Mouse (Mus musculus) myocyte (in vitro differentiated cells): ENCODE data around the gene Cmtm1. TPM values are rescaled to one million over a fixed set of nuclear protein-coding genes. Genes with fewer than 3 reads are reported as not detected.

Experiments
- H3K27me3 ChIP-seq: one replicate; pipeline ENCODE4 v1.6.1; 2011; ENCODE audit not compliant: control insufficient read depth, insufficient read depth, insufficient read length
- H3K36me3 ChIP-seq: one replicate; pipeline ENCODE4 v1.6.1; 2011; ENCODE audit not compliant: control insufficient read depth, insufficient read depth
- H3K4me2 ChIP-seq: one replicate; pipeline ENCODE4 v1.6.1; 2011; ENCODE audit warnings: low read depth, control low read depth
- H3K4me3 ChIP-seq: one replicate; pipeline ENCODE4 v1.5.1; 2011; ENCODE audit warnings: mild to moderate bottlenecking, control low read depth, moderate library complexity
- H3K79me2 ChIP-seq: one replicate; pipeline ENCODE4 v1.6.1; 2011; ENCODE audit not compliant: control insufficient read depth, insufficient read depth
- H3ac ChIP-seq: one replicate; pipeline ENCODE4 v1.6.1; 2011; ENCODE audit not compliant: control insufficient read depth, insufficient read length
- CEBPB ChIP-seq: IDR thresholded peaks from 2 replicates; pipeline ENCODE4 v1.6.1; 2011; ENCODE audit warnings: mild to moderate bottlenecking, moderate library complexity; ENCODE audit not compliant: poor library complexity, insufficient read depth, severe bottlenecking
- E2F4 ChIP-seq: IDR thresholded peaks from one replicate; pipeline ENCODE4 v1.6.1; 2011; ENCODE audit warnings: mild to moderate bottlenecking, control low read depth, moderate library complexity; ENCODE audit not compliant: insufficient read depth
- MAX ChIP-seq: IDR thresholded peaks from one replicate; pipeline ENCODE4 v1.6.1; 2011; ENCODE audit warnings: low read depth, mild to moderate bottlenecking, control low read depth
- MYOD1 ChIP-seq, 3 experiments: IDR thresholded peaks; one replicate each; pipeline ENCODE4 v1.6.1; 2011; ENCODE audit warnings: control low read depth in 2 of 3, low read depth in 2 of 3, mild to moderate bottlenecking in 2 of 3, moderate library complexity in 1 of 3; ENCODE audit not compliant: insufficient read length in 2 of 3, control insufficient read depth in 1 of 3
- MYOG ChIP-seq, 3 experiments: IDR thresholded peaks; one replicate each; pipeline ENCODE4 v1.6.1; 2011; ENCODE audit warnings: control low read depth in 2 of 3, low read depth in 2 of 3, mild to moderate bottlenecking in 2 of 3; ENCODE audit not compliant: insufficient read length in 2 of 3, control insufficient read depth in 1 of 3, insufficient read depth in 1 of 3
- POLR2A ChIP-seq: IDR thresholded peaks from one replicate; pipeline ENCODE4 v1.6.1; 2011; ENCODE audit warnings: low read depth, mild to moderate bottlenecking, control low read depth, moderate library complexity; ENCODE audit not compliant: insufficient read length
- POLR2AphosphoS2 ChIP-seq: IDR thresholded peaks from one replicate; pipeline ENCODE4 v1.6.1; 2011; ENCODE audit warnings: low read depth, control low read depth; ENCODE audit not compliant: insufficient read length
- REST ChIP-seq: IDR thresholded peaks from one replicate; pipeline ENCODE4 v1.6.1; 2011; ENCODE audit warnings: mild to moderate bottlenecking, control low read depth, moderate library complexity; ENCODE audit not compliant: insufficient read depth, insufficient read length
- SRF ChIP-seq: IDR thresholded peaks from one replicate; pipeline ENCODE4 v1.6.1; 2011; ENCODE audit warnings: low read depth; ENCODE audit not compliant: control insufficient read depth, insufficient read length
- TCF12 ChIP-seq: IDR thresholded peaks from one replicate; pipeline ENCODE4 v1.6.1; 2011; ENCODE audit warnings: mild to moderate bottlenecking, control low read depth; ENCODE audit not compliant: poor library complexity, insufficient read depth, severe bottlenecking
- TCF3 ChIP-seq: IDR thresholded peaks from one replicate; pipeline ENCODE4 v1.6.1; 2011; ENCODE audit warnings: low read depth, control low read depth; ENCODE audit not compliant: insufficient read length
- USF1 ChIP-seq: IDR thresholded peaks from one replicate; pipeline ENCODE4 v1.6.1; 2011; ENCODE audit warnings: low read depth, mild to moderate bottlenecking, control low read depth, moderate library complexity
- polyA plus RNA-seq: library from polyadenylated mRNA; unstranded; fragments of >200 nt; fragmentation: generic; extraction: Trizol; gene quantifications from one replicate; pipeline ENCODE4 v1.2.1, GENCODE M21; 2012; ENCODE audit warnings: missing spikeins

The Cmtm1 gene
- polyA plus RNA-seq, 1 experiment: not detected

- Histone ChIP-seq H3K27me3 (no peaks in the 10 kb centered on the region), H3K4me3 (peak overlapping the region; percentile 68), H3K79me2 (no peaks in the 10 kb centered on the region), H3K36me3 (no peaks in the 10 kb centered on the region), H3K4me2 (peak overlapping the region; percentile 73), H3ac (peak overlapping the region; percentile 28)
- TF ChIP-seq POLR2AphosphoS2: no peak
- no peak for TF ChIP-seq CEBPB
- no peak for TF ChIP-seq SRF
- TF ChIP-seq POLR2A: no peak
- TF ChIP-seq MAX: no peak
- no peak for TF ChIP-seq TCF12
- no peak for TF ChIP-seq TCF3
- no peak for TF ChIP-seq REST
- TF ChIP-seq MYOD1 (IDR thresholded peaks at IDR 0.05; ENCODE audit: control insufficient read depth in 1 of 3, insufficient read length in 2 of 3, low read depth in 2 of 3): no peak
- TF ChIP-seq E2F4: no peak
Observed at GRCm38 (mm10) chr8:104341678-104342077, 31.7 kb upstream of the Cmtm1 start.

DNA sequence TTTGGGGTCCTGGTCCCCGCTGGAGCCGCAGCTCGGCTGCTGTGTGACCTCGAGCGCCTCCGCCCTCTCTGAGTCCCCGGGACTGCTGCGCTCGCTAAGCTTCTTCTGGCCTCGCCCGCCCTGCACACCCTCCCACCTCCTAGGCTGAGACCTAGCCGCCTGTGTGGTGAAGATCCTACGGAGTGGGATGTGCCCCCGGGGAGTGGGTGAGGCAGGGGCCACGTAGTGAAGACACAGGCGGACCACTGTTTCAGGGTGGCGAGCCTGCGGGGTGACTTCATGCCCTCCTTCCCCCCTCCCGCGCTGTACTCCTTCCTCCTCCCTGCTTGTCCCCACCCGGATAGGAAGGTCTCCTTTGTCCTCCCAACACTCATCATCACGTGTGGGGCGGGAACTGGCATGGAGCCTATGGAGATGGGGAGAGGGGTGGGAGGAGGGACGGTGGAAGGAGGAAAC lies 31.2 kb upstream of the Cmtm1 start:
- H3K4me2 ChIP-seq: peak overlapping the region; percentile 73
- peak overlapping the region; percentile 68 for H3K4me3 ChIP-seq
- no peaks in the 10 kb centered on the region for H3K36me3 ChIP-seq
- no peaks in the 10 kb centered on the region for H3K27me3 ChIP-seq
- no peaks in the 10 kb centered on the region for H3K79me2 ChIP-seq
- TF ChIP-seq TCF3: no peak
- TF ChIP-seq E2F4: no peak
- TF ChIP-seq SRF: no peak
- TF ChIP-seq REST: no peak
- TF ChIP-seq TCF12: no peak
- TF ChIP-seq POLR2A: peak; percentile 77
- no peak for TF ChIP-seq MYOG (IDR thresholded peaks at IDR 0.05; ENCODE audit: control insufficient read depth in 1 of 3, insufficient read depth in 1 of 3, insufficient read length in 2 of 3, low read depth in 2 of 3)
- peak; percentile 87 for TF ChIP-seq USF1
- TF ChIP-seq POLR2AphosphoS2: peak; percentile 83
- no peak for TF ChIP-seq MYOD1 (IDR thresholded peaks at IDR 0.05; ENCODE audit: control insufficient read depth in 1 of 3, insufficient read length in 2 of 3, low read depth in 2 of 3)
- peak overlapping the region; percentile 28 for H3ac ChIP-seq

DNA sequence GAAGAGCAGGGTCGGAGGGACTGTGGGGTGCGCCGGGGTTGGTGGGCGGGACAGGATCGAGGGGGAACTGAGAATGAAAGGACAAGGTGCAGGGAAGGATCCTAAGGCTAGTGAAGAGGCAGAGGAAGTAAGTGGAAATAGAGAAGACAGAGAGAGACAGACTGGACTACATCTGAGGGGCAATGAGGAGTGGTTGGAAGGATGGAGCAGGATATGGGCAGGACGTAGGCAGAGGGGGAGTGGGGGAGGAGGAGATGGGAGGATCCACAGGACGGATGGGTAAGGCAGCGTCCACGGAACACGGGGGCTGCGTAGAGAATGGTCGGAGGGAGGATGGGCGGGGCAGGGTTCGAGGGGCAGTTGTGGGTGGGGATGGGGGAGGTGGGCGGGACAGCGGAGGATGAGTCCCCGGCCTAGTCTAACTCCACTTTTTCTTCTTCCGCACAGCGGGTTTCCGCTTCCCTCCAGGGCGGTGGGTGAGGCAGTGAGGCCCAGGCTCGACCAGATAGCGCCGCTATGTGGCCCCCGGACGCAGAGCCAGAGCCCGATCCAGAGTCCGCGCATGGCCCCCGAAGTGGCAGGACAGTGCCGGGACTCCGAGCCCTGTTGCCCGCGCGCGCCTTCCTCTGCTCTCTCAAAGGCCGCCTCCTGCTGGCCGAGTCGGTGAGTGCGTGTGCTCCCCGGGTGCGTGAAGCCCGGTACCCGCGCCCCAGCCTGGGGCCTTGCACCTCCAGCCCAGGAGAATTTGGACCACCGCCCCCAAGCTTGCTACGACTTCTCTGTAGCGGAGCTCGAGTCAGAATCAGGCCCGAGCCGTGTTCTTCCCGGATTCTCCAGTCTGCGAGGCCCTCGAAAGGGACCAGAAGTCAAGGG lies 30.5 kb upstream of the Cmtm1 start:
- Histone ChIP-seq H3K4me2 (peak overlapping the region; percentile 89), H3K27me3 (no peaks in the 10 kb centered on the region), H3K79me2 (no peaks in the 10 kb centered on the region), H3K36me3 (no peaks in the 10 kb centered on the region), H3ac (peak overlapping the region; percentile 28), H3K4me3 (peak overlapping the region; percentile 68)
- TF ChIP-seq MAX: no peak
- no peak for TF ChIP-seq CEBPB
- TF ChIP-seq MYOD1 (IDR thresholded peaks at IDR 0.05; ENCODE audit: control insufficient read depth in 1 of 3, insufficient read length in 2 of 3, low read depth in 2 of 3): no peak
- no peak for TF ChIP-seq E2F4
- no peak for TF ChIP-seq REST
- no peak for TF ChIP-seq TCF12
- TF ChIP-seq MYOG (IDR thresholded peaks at IDR 0.05; ENCODE audit: control insufficient read depth in 1 of 3, insufficient read depth in 1 of 3, insufficient read length in 2 of 3, low read depth in 2 of 3): no peak
- peak; percentile 24 for TF ChIP-seq POLR2AphosphoS2
- no peak for TF ChIP-seq USF1
- TF ChIP-seq SRF: no peak
- TF ChIP-seq TCF3: no peak
- TF ChIP-seq POLR2A: peak; percentile 60

DNA sequence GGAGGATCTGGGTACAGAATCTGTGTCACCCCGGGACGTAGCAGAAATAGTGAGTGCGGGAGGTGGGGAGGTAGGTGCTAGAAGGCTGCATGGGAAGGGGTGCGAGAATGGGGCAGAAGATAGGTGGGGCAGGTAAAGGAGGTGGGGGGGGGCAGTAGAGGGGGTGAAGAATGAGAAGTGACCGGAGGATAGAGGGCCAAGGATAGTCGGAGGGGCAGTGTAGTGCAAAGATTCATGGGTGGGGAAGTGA lies 30.0 kb upstream of the Cmtm1 start:
- TF ChIP-seq MYOG (IDR thresholded peaks at IDR 0.05; ENCODE audit: control insufficient read depth in 1 of 3, insufficient read depth in 1 of 3, insufficient read length in 2 of 3, low read depth in 2 of 3) (no peak), REST (no peak), TCF12 (no peak), SRF (no peak), E2F4 (no peak), POLR2A (no peak), USF1 (no peak), CEBPB (no peak), MAX (no peak), TCF3 (no peak), POLR2AphosphoS2 (no peak), MYOD1 (IDR thresholded peaks at IDR 0.05; ENCODE audit: control insufficient read depth in 1 of 3, insufficient read length in 2 of 3, low read depth in 2 of 3) (no peak)
- peak overlapping the region; percentile 68 for H3K4me3 ChIP-seq
- no peaks in the 10 kb centered on the region for H3K27me3 ChIP-seq
- H3K4me2 ChIP-seq: peak overlapping the region; percentile 89
- peak overlapping the region; percentile 28 for H3ac ChIP-seq
- no peaks in the 10 kb centered on the region for H3K36me3 ChIP-seq
- no peaks in the 10 kb centered on the region for H3K79me2 ChIP-seq
